Mouse (Mus musculus): ENCODE data around the gene Mtor. TPM values are rescaled to one million over a fixed set of nuclear protein-coding genes. Genes with fewer than 3 reads are reported as not detected.

The Mtor gene
- polyA plus RNA-seq, 1 experiment = 75.5 TPM

DNA sequence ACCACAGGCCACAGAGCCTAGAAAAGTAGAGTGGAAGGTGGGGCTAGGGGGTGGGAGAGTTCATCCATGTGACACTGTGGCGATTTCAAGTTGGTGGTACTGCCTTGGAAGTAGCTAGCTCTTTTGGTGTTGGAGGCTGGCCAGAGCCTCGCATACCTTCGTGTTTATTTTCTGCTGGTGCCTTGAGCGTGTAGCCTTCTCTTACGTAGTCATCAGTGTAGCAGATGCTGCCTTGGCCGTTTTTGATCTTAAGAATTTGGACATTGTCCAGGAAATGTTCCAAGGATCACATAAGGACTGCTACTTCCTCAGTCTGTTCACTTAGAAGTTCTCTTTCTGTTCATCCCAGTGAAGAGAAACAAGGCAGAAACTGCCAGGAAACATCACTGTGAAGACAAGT lies 42.1 kb downstream of the Mtor start:
- TF ChIP-seq POLR2A (IDR thresholded peaks at IDR 0.05; ENCODE audit: control insufficient read depth, low read depth, low read length) = no peak
- TF ChIP-seq CTCF (IDR thresholded peaks at IDR 0.05; ENCODE audit: control insufficient read depth, insufficient read depth, insufficient replicate concordance, low read depth, low read length) = no peak
- Histone ChIP-seq H3K4me1 (ENCODE audit: control insufficient read depth, insufficient read depth, low read length) (no peaks in the 10 kb centered on the region), H3K27me3 (ENCODE audit: control insufficient read depth, insufficient read depth, low read length) (no peaks in the 10 kb centered on the region), H3K27ac (ENCODE audit: control insufficient read depth, insufficient read depth, low read depth, low read length) (no peak overlapping the region), H3K4me3 (ENCODE audit: control insufficient read depth, low read depth, low read length) (no peak overlapping the region), H3K36me3 (ENCODE audit: control insufficient read depth, insufficient read depth, low read length) (peaks cover 6% of the 10 kb centered on the region)

DNA sequence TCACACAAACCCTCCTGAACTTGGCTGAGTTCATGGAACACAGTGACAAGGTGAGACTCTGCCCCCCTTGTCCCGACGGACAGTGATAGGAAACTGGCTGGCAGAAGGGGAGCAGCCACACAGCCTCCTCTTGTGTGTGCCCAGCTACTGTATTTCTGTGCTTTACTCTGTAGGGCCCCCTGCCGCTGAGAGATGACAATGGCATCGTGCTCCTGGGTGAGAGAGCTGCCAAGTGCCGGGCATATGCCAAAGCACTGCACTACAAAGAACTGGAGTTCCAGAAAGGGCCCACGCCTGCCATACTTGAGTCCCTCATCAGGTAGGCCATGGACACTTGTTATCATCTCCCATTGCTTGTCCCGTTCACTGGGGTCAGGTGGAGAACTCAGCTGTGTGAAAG lies 43.0 kb downstream of the Mtor start:
- H3K4me3 ChIP-seq (ENCODE audit: control insufficient read depth, low read depth, low read length) = no peak overlapping the region
- no peaks in the 10 kb centered on the region for H3K27me3 ChIP-seq (ENCODE audit: control insufficient read depth, insufficient read depth, low read length)
- TF ChIP-seq POLR2A (IDR thresholded peaks at IDR 0.05; ENCODE audit: control insufficient read depth, low read depth, low read length) (no peak), CTCF (IDR thresholded peaks at IDR 0.05; ENCODE audit: control insufficient read depth, insufficient read depth, insufficient replicate concordance, low read depth, low read length) (no peak)
- H3K4me1 ChIP-seq (ENCODE audit: control insufficient read depth, insufficient read depth, low read length) = no peaks in the 10 kb centered on the region
- no peak overlapping the region for H3K27ac ChIP-seq (ENCODE audit: control insufficient read depth, insufficient read depth, low read depth, low read length)
- H3K36me3 ChIP-seq (ENCODE audit: control insufficient read depth, insufficient read depth, low read length) = peaks cover 5% of the 10 kb centered on the region

DNA sequence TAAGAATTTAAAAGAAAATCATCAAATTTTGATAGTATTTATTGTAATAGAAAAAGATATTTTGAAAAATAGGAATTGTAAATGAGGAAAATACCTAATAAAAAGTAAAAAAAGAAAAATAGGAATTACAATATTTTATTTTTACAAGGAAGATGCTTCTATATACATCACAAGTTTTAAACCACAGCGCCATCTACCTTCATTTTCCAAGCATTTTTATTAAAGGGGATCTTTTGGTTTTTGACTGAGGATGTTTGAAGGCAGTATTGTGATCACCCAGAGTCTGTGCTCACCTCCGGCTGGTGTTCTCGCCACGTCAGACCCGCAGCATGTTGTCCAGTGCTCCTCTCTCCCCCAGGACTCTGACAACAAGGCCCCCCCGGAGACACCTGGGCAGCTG lies 46.7 kb downstream of the Mtor start:
- TF ChIP-seq POLR2A (IDR thresholded peaks at IDR 0.05; ENCODE audit: control insufficient read depth, low read depth, low read length) (no peak), CTCF (IDR thresholded peaks at IDR 0.05; ENCODE audit: control insufficient read depth, insufficient read depth, insufficient replicate concordance, low read depth, low read length) (no peak)
- Histone ChIP-seq H3K4me1 (ENCODE audit: control insufficient read depth, insufficient read depth, low read length) (no peaks in the 10 kb centered on the region), H3K27me3 (ENCODE audit: control insufficient read depth, insufficient read depth, low read length) (no peaks in the 10 kb centered on the region), H3K4me3 (ENCODE audit: control insufficient read depth, low read depth, low read length) (no peak overlapping the region), H3K36me3 (ENCODE audit: control insufficient read depth, insufficient read depth, low read length) (peaks cover 3% of the 10 kb centered on the region), H3K27ac (ENCODE audit: control insufficient read depth, insufficient read depth, low read depth, low read length) (no peak overlapping the region)

DNA sequence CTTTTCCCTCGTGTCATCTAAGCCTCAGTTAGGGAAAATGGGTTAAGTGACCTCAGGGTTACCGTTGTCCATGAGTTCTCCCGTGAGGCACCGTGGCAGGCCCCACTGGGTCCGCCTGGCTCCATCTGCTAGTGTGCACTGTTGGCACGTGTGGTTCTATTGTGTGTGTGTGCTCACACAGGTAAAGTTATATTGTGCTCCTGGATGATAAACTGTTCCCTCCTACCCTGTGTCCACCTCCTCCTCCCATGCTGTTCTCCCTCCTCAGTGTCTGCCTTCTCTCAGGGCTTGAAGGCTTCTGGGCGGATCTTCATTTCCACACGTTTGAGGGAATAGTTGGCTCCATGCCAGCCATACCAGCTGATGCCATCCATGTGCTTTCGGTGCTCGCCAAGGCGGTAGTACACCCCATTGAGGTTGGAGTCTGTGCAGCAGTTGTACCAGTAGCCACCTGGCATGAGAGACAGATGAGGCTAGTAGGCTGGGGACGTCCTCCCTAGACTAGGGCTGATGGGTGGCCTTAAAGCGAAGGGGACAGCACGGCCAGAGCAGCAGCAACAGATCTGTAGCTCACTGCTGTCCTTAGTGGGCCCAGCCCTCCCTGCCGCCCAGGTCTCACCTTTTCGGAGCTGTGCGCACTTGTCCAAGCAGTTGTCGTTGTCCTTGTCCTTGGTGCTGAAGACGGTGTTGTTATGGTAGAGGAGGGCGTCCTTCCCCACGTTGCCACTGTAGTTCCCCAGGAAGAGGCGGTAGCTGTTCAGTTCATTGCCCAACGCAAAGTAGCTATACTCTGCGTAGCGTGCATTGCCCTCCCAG lies 47.7 kb downstream of the Mtor start:
- no peak overlapping the region for H3K4me3 ChIP-seq (ENCODE audit: control insufficient read depth, low read depth, low read length)
- H3K36me3 ChIP-seq (ENCODE audit: control insufficient read depth, insufficient read depth, low read length) = peaks cover 3% of the 10 kb centered on the region
- no peaks in the 10 kb centered on the region for H3K4me1 ChIP-seq (ENCODE audit: control insufficient read depth, insufficient read depth, low read length)
- TF ChIP-seq POLR2A (IDR thresholded peaks at IDR 0.05; ENCODE audit: control insufficient read depth, low read depth, low read length) = no peak
- no peak for TF ChIP-seq CTCF (IDR thresholded peaks at IDR 0.05; ENCODE audit: control insufficient read depth, insufficient read depth, insufficient replicate concordance, low read depth, low read length)
- H3K27me3 ChIP-seq (ENCODE audit: control insufficient read depth, insufficient read depth, low read length) = no peaks in the 10 kb centered on the region
- H3K27ac ChIP-seq (ENCODE audit: control insufficient read depth, insufficient read depth, low read depth, low read length) = no peak overlapping the region

DNA sequence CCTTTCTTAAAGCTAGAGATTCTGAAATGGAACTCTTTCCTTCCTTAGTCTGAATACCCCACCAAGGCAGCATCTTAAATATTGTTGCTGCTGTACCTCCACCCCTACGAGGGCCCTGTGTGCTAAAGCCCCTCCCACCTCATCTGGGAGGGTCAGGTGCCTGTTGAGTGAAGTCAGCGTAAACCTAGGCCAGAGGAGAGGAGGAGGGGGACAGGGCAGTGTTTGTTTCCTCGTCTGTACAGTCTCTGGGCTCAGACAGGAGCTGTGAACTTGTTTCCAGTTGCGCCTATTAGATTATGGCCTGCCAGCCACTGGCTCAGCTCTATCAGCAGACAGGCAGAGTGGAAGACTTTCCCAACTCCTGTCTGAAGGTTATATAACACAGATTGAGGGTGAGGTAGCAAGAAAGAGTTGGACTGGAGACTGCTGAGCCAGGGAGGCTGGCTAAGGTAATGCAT lies 52.0 kb downstream of the Mtor start, which contains the start of gene Angptl7:
Angptl7 (minus strand) TSS at position 51 of the 458 bp plus-strand sequence.
- no peaks in the 10 kb centered on the region for H3K4me1 ChIP-seq (ENCODE audit: control insufficient read depth, insufficient read depth, low read length)
- TF ChIP-seq POLR2A (IDR thresholded peaks at IDR 0.05; ENCODE audit: control insufficient read depth, low read depth, low read length) = no peak
- TF ChIP-seq CTCF (IDR thresholded peaks at IDR 0.05; ENCODE audit: control insufficient read depth, insufficient read depth, insufficient replicate concordance, low read depth, low read length) = no peak
- H3K4me3 ChIP-seq (ENCODE audit: control insufficient read depth, low read depth, low read length) = no peak within 1 kb of the TSS
- H3K27me3 ChIP-seq (ENCODE audit: control insufficient read depth, insufficient read depth, low read length) = no peaks in the 10 kb centered on the region
- peaks cover 3% of the 10 kb centered on the region; the same call in 1 of the 2 replicates for H3K36me3 ChIP-seq (ENCODE audit: control insufficient read depth, insufficient read depth, low read length)
- no peak within 1 kb of the TSS for H3K27ac ChIP-seq (ENCODE audit: control insufficient read depth, insufficient read depth, low read depth, low read length)

DNA sequence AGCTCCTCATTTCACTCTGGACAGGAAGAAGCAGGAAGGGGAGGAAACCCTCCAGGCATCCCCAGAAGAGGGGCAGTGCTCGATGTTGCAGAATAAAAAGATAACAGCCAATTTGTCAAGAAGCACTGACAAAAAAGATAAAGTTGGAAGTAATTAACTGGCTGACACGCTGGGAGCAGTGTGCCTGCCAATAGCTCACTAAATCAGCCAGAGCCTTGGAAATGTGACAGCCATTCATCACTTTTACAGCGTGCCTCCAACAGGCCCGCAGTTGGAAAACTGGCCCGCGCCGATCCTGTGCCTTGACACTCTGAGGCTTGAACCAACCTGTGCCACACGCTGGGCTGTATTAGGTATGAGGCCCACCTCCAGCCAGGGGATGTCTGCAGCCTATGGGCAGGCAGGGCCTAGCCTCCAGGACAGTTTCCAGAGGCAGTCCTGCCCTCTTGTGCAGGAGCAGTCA lies 56.1 kb downstream of the Mtor start:
- Histone ChIP-seq H3K27ac (ENCODE audit: control insufficient read depth, insufficient read depth, low read depth, low read length) (no peak overlapping the region), H3K27me3 (ENCODE audit: control insufficient read depth, insufficient read depth, low read length) (no peaks in the 10 kb centered on the region), H3K4me3 (ENCODE audit: control insufficient read depth, low read depth, low read length) (no peak overlapping the region), H3K36me3 (ENCODE audit: control insufficient read depth, insufficient read depth, low read length) (peaks cover 3% of the 10 kb centered on the region; the same call in 1 of the 2 replicates), H3K4me1 (ENCODE audit: control insufficient read depth, insufficient read depth, low read length) (no peaks in the 10 kb centered on the region; the same call in 1 of the 2 replicates)
- TF ChIP-seq CTCF (IDR thresholded peaks at IDR 0.05; ENCODE audit: control insufficient read depth, insufficient read depth, insufficient replicate concordance, low read depth, low read length) = no peak
- TF ChIP-seq POLR2A (IDR thresholded peaks at IDR 0.05; ENCODE audit: control insufficient read depth, low read depth, low read length) = no peak

DNA sequence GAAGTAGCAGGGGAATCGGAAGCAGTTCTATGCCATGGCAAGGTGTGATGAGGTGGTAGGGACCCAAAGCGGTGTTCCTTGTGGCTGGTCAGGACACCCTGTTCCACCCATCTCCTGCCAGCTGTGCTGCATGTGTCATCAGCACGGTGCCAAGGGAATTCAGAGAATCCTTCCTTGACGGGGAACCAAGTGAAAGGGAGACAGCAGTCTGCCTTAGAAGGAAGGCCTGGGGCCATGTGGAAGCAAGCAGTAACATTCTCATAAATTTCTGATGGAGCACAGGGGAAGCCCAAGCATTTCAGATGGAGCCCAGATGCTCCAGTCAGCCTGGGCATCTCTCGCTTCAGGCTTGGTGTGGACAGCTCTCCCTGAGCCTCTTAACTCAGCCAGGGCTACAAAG lies 59.2 kb downstream of the Mtor start:
- Histone ChIP-seq H3K36me3 (ENCODE audit: control insufficient read depth, insufficient read depth, low read length) (peaks cover 1% of the 10 kb centered on the region; the same call in 1 of the 2 replicates), H3K4me3 (ENCODE audit: control insufficient read depth, low read depth, low read length) (no peak overlapping the region), H3K27me3 (ENCODE audit: control insufficient read depth, insufficient read depth, low read length) (no peaks in the 10 kb centered on the region), H3K27ac (ENCODE audit: control insufficient read depth, insufficient read depth, low read depth, low read length) (no peak overlapping the region), H3K4me1 (ENCODE audit: control insufficient read depth, insufficient read depth, low read length) (no peaks in the 10 kb centered on the region; the same call in 1 of the 2 replicates)
- no peak for TF ChIP-seq CTCF (IDR thresholded peaks at IDR 0.05; ENCODE audit: control insufficient read depth, insufficient read depth, insufficient replicate concordance, low read depth, low read length)
- no peak for TF ChIP-seq POLR2A (IDR thresholded peaks at IDR 0.05; ENCODE audit: control insufficient read depth, low read depth, low read length)
